Mouse (Mus musculus) heart, embryonic 16.5 days (tissue): Measurements from ENCODE around the gene Ak4. TPM values are rescaled to one million over a fixed set of nuclear protein-coding genes. Genes with fewer than 3 reads are reported as not detected.

Source experiments
- ATAC-seq: fragments of 200-750 bp; cut with Nextera tagmentation; replicated peaks from 2 replicates; pipeline ENCODE4 v1.8.0; 2017; ENCODE audit warnings: moderate number of reproducible peaks; ENCODE audit not compliant: insufficient read depth, low FRiP score; ENCODE audit errors: extremely low read depth
- H3K27ac ChIP-seq: fragments of 300-500 bp; sonication (generic); 2 replicates; pipeline ENCODE4 v1.5.1; 2014; ENCODE audit warnings: mild to moderate bottlenecking, low read length, control low read depth, moderate library complexity
- H3K27me3 ChIP-seq: fragments of 300-500 bp; sonication (generic); 2 replicates; pipeline ENCODE4 v1.6.1; 2014; ENCODE audit warnings: low read length, mixed read lengths; ENCODE audit not compliant: control insufficient read depth, insufficient read depth
- H3K36me3 ChIP-seq: fragments of 300-500 bp; sonication (generic); 2 replicates; pipeline ENCODE4 v1.6.1; 2014; ENCODE audit not compliant: control insufficient read depth, insufficient read depth
- H3K4me1 ChIP-seq: fragments of 300-500 bp; sonication (generic); 2 replicates; pipeline ENCODE4 v1.6.1; 2014; ENCODE audit warnings: low read length, mixed read lengths; ENCODE audit not compliant: control insufficient read depth, insufficient read depth
- H3K4me2 ChIP-seq: fragments of 300-500 bp; sonication (generic); 2 replicates; pipeline ENCODE4 v1.6.1; 2014; ENCODE audit warnings: low read depth, mild to moderate bottlenecking, control low read depth, low read length
- H3K4me3 ChIP-seq: fragments of 300-500 bp; sonication (generic); 2 replicates; pipeline ENCODE4 v1.5.1; 2014; ENCODE audit warnings: mild to moderate bottlenecking, control low read depth, low read length
- H3K9ac ChIP-seq: fragments of 300-500 bp; sonication (generic); 2 replicates; pipeline ENCODE4 v1.6.1; 2014; ENCODE audit warnings: low read length, control low read depth
- H3K9me3 ChIP-seq: fragments of 300-500 bp; sonication (generic); replicated peaks from 2 replicates; pipeline ENCODE4 v1.6.1; 2016; ENCODE audit warnings: low read length; ENCODE audit not compliant: control insufficient read depth
- WGBS: fragments of 180-500 bp; shearing (Covaris S2); extraction: QIAGEN DNeasy Blood & Tissue Kit; methylation state at CpG from one replicate; pipeline ENCODE4 v1.1.7; 2014; 5-methylcytosine and 5-hydroxymethylcytosine counted together
- polyA plus RNA-seq: library from polyadenylated mRNA; unstranded; fragments of >200 nt; fragmentation: Nextera tagmentation; extraction: Ambion mirVana; gene quantifications from 2 replicates; pipeline ENCODE4 v1.2.1, GENCODE M21; 2015

Ak4 gene
- polyA plus RNA-seq, 1 experiment from 2014 or later, result 23.6 TPM

- no peak overlapping the region for H3K4me3 ChIP-seq
- H3K36me3 ChIP-seq, result no peaks in the 10 kb centered on the region
- ATAC-seq, result no peak
- no peaks in the 10 kb centered on the region for H3K9me3 ChIP-seq
- H3K4me2 ChIP-seq, result no peak overlapping the region
- peaks cover 27% of the 10 kb centered on the region for H3K27me3 ChIP-seq
- no peak overlapping the region for H3K9ac ChIP-seq
- peaks cover 8% of the 10 kb centered on the region; the same call in 1 of the 2 replicates for H3K4me1 ChIP-seq
- no peak overlapping the region for H3K27ac ChIP-seq
These were observed 74.6 kb downstream of the Ak4 start for GRCm38 (mm10) chr4:101493611-101494197.

GRCm38 (mm10) chr4:101496188-101496533, 77.1 kb downstream of the Ak4 start:
- ATAC-seq, result no peak
- Histone ChIP-seq H3K27ac (no peak overlapping the region), H3K4me3 (peak overlapping the region; percentile 68), H3K9ac (peak overlapping the region; percentile 61), H3K4me2 (peak overlapping the region; percentile 97), H3K4me1 (peaks cover 8% of the 10 kb centered on the region; the same call in 1 of the 2 replicates), H3K27me3 (peaks cover 27% of the 10 kb centered on the region), H3K36me3 (no peaks in the 10 kb centered on the region), H3K9me3 (no peaks in the 10 kb centered on the region)
- WGBS, result 2% methylated on average over 28 of the region's 28 CpGs

- under 1% methylated on average over 56 of the region's 57 CpGs for WGBS
- no peaks in the 10 kb centered on the region for H3K9me3 ChIP-seq
- peak within 1 kb of the TSS; percentile 68 for H3K4me3 ChIP-seq
- H3K4me2 ChIP-seq, result peak within 1 kb of the TSS; percentile 97
- peak within 1 kb of the TSS; percentile 61 for H3K9ac ChIP-seq
- no peak for ATAC-seq
- peaks cover 27% of the 10 kb centered on the region for H3K27me3 ChIP-seq
- peaks cover 8% of the 10 kb centered on the region; the same call in 1 of the 2 replicates for H3K4me1 ChIP-seq
- H3K27ac ChIP-seq, result no peak within 1 kb of the TSS
- H3K36me3 ChIP-seq, result no peaks in the 10 kb centered on the region
These were observed 77.6 kb downstream of the Ak4 start, which contains the start of gene Dnajc6 for GRCm38 (mm10) chr4:101496534-101497237. Gene Dnajc6, plus strand, starts transcription at chr4:101496648.

- 4% methylated on average over 14 of the region's 14 CpGs for WGBS
- ATAC-seq, result no peak
- peaks cover 8% of the 10 kb centered on the region; the same call in 1 of the 2 replicates for H3K4me1 ChIP-seq
- H3K4me3 ChIP-seq, result peak overlapping the region; percentile 68
- H3K36me3 ChIP-seq, result no peaks in the 10 kb centered on the region
- peaks cover 27% of the 10 kb centered on the region for H3K27me3 ChIP-seq
- H3K9ac ChIP-seq, result no peak overlapping the region
- no peak overlapping the region for H3K27ac ChIP-seq
- no peaks in the 10 kb centered on the region for H3K9me3 ChIP-seq
- H3K4me2 ChIP-seq, result peak overlapping the region; percentile 97
These were observed 78.3 kb downstream of the Ak4 start for GRCm38 (mm10) chr4:101497336-101497735.

- H3K36me3 ChIP-seq, result no peaks in the 10 kb centered on the region
- ATAC-seq, result no peak
- WGBS, result 78% methylated on average over 7 of the region's 7 CpGs
- H3K27me3 ChIP-seq, result peaks cover 5% of the 10 kb centered on the region; the same call in 1 of the 2 replicates
- H3K4me1 ChIP-seq, result peaks cover 8% of the 10 kb centered on the region
- no peak overlapping the region for H3K27ac ChIP-seq
- no peak overlapping the region for H3K4me2 ChIP-seq
- H3K9me3 ChIP-seq, result no peaks in the 10 kb centered on the region
- H3K9ac ChIP-seq, result no peak overlapping the region
- no peak overlapping the region for H3K4me3 ChIP-seq
These were observed 85.5 kb downstream of the Ak4 start for GRCm38 (mm10) chr4:101504470-101505007.

GRCm38 (mm10) chr4:101505966-101506365, 86.9 kb downstream of the Ak4 start:
- Histone ChIP-seq H3K4me2 (no peak overlapping the region), H3K27me3 (peaks cover 7% of the 10 kb centered on the region; the same call in 1 of the 2 replicates), H3K27ac (no peak overlapping the region), H3K9me3 (no peaks in the 10 kb centered on the region), H3K4me1 (peaks cover 8% of the 10 kb centered on the region), H3K36me3 (no peaks in the 10 kb centered on the region), H3K9ac (no peak overlapping the region), H3K4me3 (no peak overlapping the region)
- no peak for ATAC-seq
- 67% methylated on average over 2 of the region's 2 CpGs for WGBS

GRCm38 (mm10) chr4:101506372-101506771, 87.3 kb downstream of the Ak4 start:
- Histone ChIP-seq H3K36me3 (no peaks in the 10 kb centered on the region), H3K9ac (no peak overlapping the region), H3K27ac (no peak overlapping the region), H3K4me3 (no peak overlapping the region), H3K4me1 (peaks cover 8% of the 10 kb centered on the region), H3K27me3 (peaks cover 7% of the 10 kb centered on the region; the same call in 1 of the 2 replicates), H3K9me3 (no peaks in the 10 kb centered on the region), H3K4me2 (no peak overlapping the region)
- ATAC-seq, result no peak

GRCm38 (mm10) chr4:101507571-101508422, 88.7 kb downstream of the Ak4 start:
- Histone ChIP-seq H3K4me3 (peak overlapping the region; percentile 56), H3K27ac (no peak overlapping the region), H3K4me1 (peaks cover 8% of the 10 kb centered on the region), H3K9me3 (no peaks in the 10 kb centered on the region), H3K36me3 (no peaks in the 10 kb centered on the region), H3K27me3 (peaks cover 7% of the 10 kb centered on the region; the same call in 1 of the 2 replicates), H3K9ac (peak overlapping the region; percentile 64), H3K4me2 (peak overlapping the region; percentile 91)
- ATAC-seq, result peak; percentile 50; the same call in 1 of the 2 replicates
- 8% methylated on average over 24 of the region's 24 CpGs for WGBS
